Mouse (Mus musculus) hindbrain, embryonic 14.5 days (tissue): Measurements from ENCODE around the gene Pigm. TPM values are rescaled to one million over a fixed set of nuclear protein-coding genes. Genes with fewer than 3 reads are reported as not detected.

Experiments
- ATAC-seq: fragments of 200-750 bp; cut with Nextera tagmentation; 2 replicates; pipeline ENCODE4 v1.8.0; 2017; ENCODE audit warnings: moderate number of reproducible peaks, mild to moderate bottlenecking, moderate TSS enrichment, moderate library complexity; ENCODE audit not compliant: low FRiP score
- DNase-seq: peaks from one replicate; pipeline ENCODE4 v3.0.0-alpha.2; 2015; ENCODE audit warnings: low spot score
- H3K27ac ChIP-seq: fragments of 300-500 bp; sonication (generic); 2 replicates; pipeline ENCODE4 v1.5.1; 2014; ENCODE audit warnings: mild to moderate bottlenecking, moderate library complexity
- H3K27me3 ChIP-seq: fragments of 300-500 bp; sonication (generic); 2 replicates; pipeline ENCODE4 v1.6.1; 2014; ENCODE audit warnings: mild to moderate bottlenecking, low read length, mixed read lengths; ENCODE audit not compliant: control insufficient read depth, insufficient read depth
- H3K36me3 ChIP-seq: fragments of 300-500 bp; sonication (generic); replicated peaks from 2 replicates; pipeline ENCODE4 v1.6.1; 2014; ENCODE audit not compliant: control insufficient read depth, insufficient read depth
- H3K4me1 ChIP-seq: fragments of 300-500 bp; sonication (generic); replicated peaks from 2 replicates; pipeline ENCODE4 v1.6.1; 2014; ENCODE audit warnings: antibody characterized with exemption, low read length, mixed read lengths; ENCODE audit not compliant: control insufficient read depth, insufficient read depth
- H3K4me2 ChIP-seq: fragments of 300-500 bp; sonication (generic); replicated peaks from 2 replicates; pipeline ENCODE4 v1.6.1; 2014; ENCODE audit warnings: mild to moderate bottlenecking, moderate library complexity
- H3K4me3 ChIP-seq: fragments of 300-500 bp; sonication (generic); replicated peaks from 2 replicates; pipeline ENCODE4 v1.5.1; 2014; ENCODE audit warnings: mild to moderate bottlenecking, low read length
- H3K9ac ChIP-seq: fragments of 300-500 bp; sonication (generic); 2 replicates; pipeline ENCODE4 v1.6.1; 2014
- H3K9me3 ChIP-seq: fragments of 300-500 bp; sonication (generic); 2 replicates; pipeline ENCODE4 v1.6.1; 2016; ENCODE audit warnings: low read length; ENCODE audit not compliant: control insufficient read depth
- WGBS: fragments of 180-500 bp; shearing (Covaris S2); extraction: QIAGEN DNeasy Blood & Tissue Kit; methylation state at CpG from one replicate; pipeline ENCODE4 v1.1.7; 2014; 5-methylcytosine and 5-hydroxymethylcytosine counted together
- polyA plus RNA-seq: library from polyadenylated mRNA; unstranded; fragments of >200 nt; fragmentation: Nextera tagmentation; extraction: Ambion mirVana; gene quantifications from 2 replicates; pipeline ENCODE4 v1.2.1, GENCODE M21; 2014

Pigm gene
- polyA plus RNA-seq, 1 experiment from 2014 or later, result 5.6 TPM

- H3K4me2 ChIP-seq, result no peak overlapping the region
- no peaks in the 10 kb centered on the region for H3K9me3 ChIP-seq
- no peaks in the 10 kb centered on the region for H3K36me3 ChIP-seq
- WGBS, result 62% methylated on average over 9 of the region's 9 CpGs
- H3K9ac ChIP-seq, result no peak overlapping the region
- H3K27me3 ChIP-seq, result no peaks in the 10 kb centered on the region
- no peak overlapping the region for H3K27ac ChIP-seq
- no peak for DNase-seq
- H3K4me3 ChIP-seq, result no peak overlapping the region
- no peak for ATAC-seq
- peaks cover under 1% of the 10 kb centered on the region for H3K4me1 ChIP-seq
Observed at GRCm38 (mm10) chr1:172396996-172397752, 20.8 kb downstream of the Pigm start.

DNA sequence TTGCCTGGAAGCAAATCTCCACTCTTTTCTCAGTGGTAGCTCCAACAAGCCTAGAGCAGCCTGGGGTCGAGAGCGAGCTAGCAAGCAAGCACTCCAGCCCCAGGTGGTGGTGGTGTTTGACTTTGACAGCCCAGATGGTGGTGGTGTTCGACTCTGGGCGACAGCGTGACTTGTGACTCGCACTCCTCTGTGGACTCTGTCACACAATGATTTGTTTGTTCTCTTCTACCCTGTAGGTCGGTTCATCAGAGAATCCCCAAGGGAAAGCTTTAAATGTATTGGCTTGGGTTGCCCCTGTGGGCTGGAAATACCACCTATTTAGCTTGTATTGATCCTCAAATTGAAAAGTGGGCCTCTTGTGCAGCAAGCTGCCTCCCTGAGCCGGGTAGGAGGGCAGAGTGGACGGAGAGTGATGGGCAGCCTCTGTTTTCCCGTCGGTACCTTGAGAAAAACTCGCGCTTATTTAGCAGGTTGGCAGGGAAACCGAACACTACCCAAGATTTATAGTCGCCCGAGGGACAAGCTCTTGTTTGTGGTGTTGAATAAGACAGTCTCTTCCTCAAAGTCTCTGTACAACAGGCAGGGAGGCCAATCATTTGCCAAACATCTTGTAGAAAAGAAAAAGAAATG lies 29.8 kb downstream of the Pigm start:
- no peak for DNase-seq
- WGBS, result 34% methylated on average over 16 of the region's 16 CpGs

GRCm38 (mm10) chr1:172408996-172409395 lies 32.6 kb downstream of the Pigm start:
- no peaks in the 10 kb centered on the region for H3K36me3 ChIP-seq
- H3K9me3 ChIP-seq, result no peaks in the 10 kb centered on the region
- DNase-seq (peak; percentile 85), ATAC-seq (no peak)
- H3K4me2 ChIP-seq, result no peak overlapping the region; the same call in 1 of the 2 replicates
- no peaks in the 10 kb centered on the region for H3K27me3 ChIP-seq
- 9% methylated on average over 6 of the region's 6 CpGs for WGBS
- no peak overlapping the region for H3K4me3 ChIP-seq
- no peaks in the 10 kb centered on the region for H3K4me1 ChIP-seq
- H3K9ac ChIP-seq, result no peak overlapping the region
- H3K27ac ChIP-seq, result no peak overlapping the region

More for the DNA sequence above, 29.8 kb downstream of the Pigm start:
- no peak overlapping the region for H3K27ac ChIP-seq
- H3K9ac ChIP-seq, result no peak overlapping the region
- no peak overlapping the region for H3K4me3 ChIP-seq
- no peaks in the 10 kb centered on the region for H3K27me3 ChIP-seq
- H3K9me3 ChIP-seq, result no peaks in the 10 kb centered on the region
- H3K36me3 ChIP-seq, result no peaks in the 10 kb centered on the region
- peak; percentile 38; the same call in 1 of the 2 replicates for ATAC-seq
- no peaks in the 10 kb centered on the region for H3K4me1 ChIP-seq
- H3K4me2 ChIP-seq, result no peak overlapping the region

- H3K36me3 ChIP-seq, result no peaks in the 10 kb centered on the region
- no peaks in the 10 kb centered on the region for H3K4me1 ChIP-seq
- H3K9me3 ChIP-seq, result no peaks in the 10 kb centered on the region
- H3K4me3 ChIP-seq, result no peak overlapping the region
- H3K27ac ChIP-seq, result no peak overlapping the region
- no peaks in the 10 kb centered on the region for H3K27me3 ChIP-seq
- DNase-seq, result no peak
- no peak overlapping the region for H3K9ac ChIP-seq
- 7% methylated on average over 5 of the region's 5 CpGs for WGBS
- no peak overlapping the region; the same call in 1 of the 2 replicates for H3K4me2 ChIP-seq
- no peak for ATAC-seq
Observed at GRCm38 (mm10) chr1:172409431-172409830, 33.1 kb downstream of the Pigm start.

DNA sequence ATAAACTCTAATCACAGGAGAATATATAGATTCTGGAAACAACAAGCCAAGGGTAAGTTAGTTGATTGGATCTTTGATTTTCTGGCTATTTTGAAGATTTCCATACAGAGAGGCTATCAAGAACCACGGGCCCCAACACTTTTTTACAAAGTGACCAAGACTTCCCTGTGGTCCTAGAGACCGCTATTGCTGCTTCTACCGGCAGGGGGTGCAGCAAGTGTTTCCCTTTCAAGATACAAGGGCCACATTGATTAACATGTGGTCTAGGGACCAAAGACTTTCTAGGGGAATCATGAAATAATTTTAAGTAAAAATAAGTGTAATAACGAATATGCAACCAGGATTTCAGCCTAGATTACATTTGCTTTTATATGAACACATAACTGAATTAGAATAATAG lies 34.5 kb downstream of the Pigm start:
- Histone ChIP-seq H3K27ac (no peak overlapping the region), H3K36me3 (no peaks in the 10 kb centered on the region), H3K9ac (no peak overlapping the region), H3K9me3 (no peaks in the 10 kb centered on the region), H3K4me2 (no peak overlapping the region), H3K4me1 (no peaks in the 10 kb centered on the region), H3K27me3 (no peaks in the 10 kb centered on the region), H3K4me3 (no peak overlapping the region)
- 5% methylated on average over 4 of the region's 4 CpGs for WGBS
- ATAC-seq, result no peak
- DNase-seq, result peak; percentile 66

DNA sequence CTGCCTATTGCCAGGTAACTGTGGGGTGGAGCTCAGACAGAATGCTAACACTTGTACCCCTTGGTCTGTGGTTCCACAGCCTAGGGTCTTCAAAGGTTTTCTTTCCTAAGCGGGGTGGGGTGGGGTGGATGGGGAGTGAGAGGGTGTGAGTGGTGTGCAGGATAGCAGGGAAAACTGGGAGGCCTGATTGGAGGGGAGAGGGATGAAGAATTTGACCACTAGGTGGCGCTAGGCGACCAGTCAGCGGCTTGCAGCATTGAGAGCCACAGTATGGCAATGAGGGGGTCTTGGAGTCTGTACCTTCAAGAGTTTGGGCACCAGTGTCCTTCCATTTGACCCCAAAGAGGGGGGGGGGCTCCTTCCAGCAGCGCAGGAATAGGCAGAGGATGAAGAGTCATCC lies 35.9 kb downstream of the Pigm start:
- no peak overlapping the region for H3K27ac ChIP-seq
- DNase-seq (peak; percentile 85), ATAC-seq (peak; percentile 88)
- H3K27me3 ChIP-seq, result no peaks in the 10 kb centered on the region
- H3K36me3 ChIP-seq, result no peaks in the 10 kb centered on the region
- no peaks in the 10 kb centered on the region for H3K4me1 ChIP-seq
- no peak overlapping the region for H3K9ac ChIP-seq
- no peak overlapping the region for H3K4me2 ChIP-seq
- no peaks in the 10 kb centered on the region for H3K9me3 ChIP-seq
- 1% methylated on average over 5 of the region's 5 CpGs for WGBS
- no peak overlapping the region for H3K4me3 ChIP-seq

- ATAC-seq (no peak), DNase-seq (no peak)
- no peak overlapping the region for H3K9ac ChIP-seq
- 83% methylated on average over 4 of the region's 4 CpGs for WGBS
- no peaks in the 10 kb centered on the region for H3K9me3 ChIP-seq
- no peak overlapping the region for H3K27ac ChIP-seq
- H3K4me1 ChIP-seq, result no peaks in the 10 kb centered on the region
- no peak overlapping the region for H3K4me2 ChIP-seq
- no peaks in the 10 kb centered on the region for H3K27me3 ChIP-seq
- H3K4me3 ChIP-seq, result no peak overlapping the region
- H3K36me3 ChIP-seq, result no peaks in the 10 kb centered on the region
Observed at GRCm38 (mm10) chr1:172413491-172414230, 37.3 kb downstream of the Pigm start.

GRCm38 (mm10) chr1:172414231-172414585 lies 37.9 kb downstream of the Pigm start:
- no peaks in the 10 kb centered on the region for H3K36me3 ChIP-seq
- H3K4me1 ChIP-seq, result no peaks in the 10 kb centered on the region
- no peak overlapping the region for H3K4me2 ChIP-seq
- DNase-seq (no peak), ATAC-seq (no peak)
- no peaks in the 10 kb centered on the region for H3K27me3 ChIP-seq
- no peak overlapping the region for H3K9ac ChIP-seq
- no peak overlapping the region for H3K4me3 ChIP-seq
- WGBS, result 88% methylated on average over 6 of the region's 6 CpGs
- no peak overlapping the region for H3K27ac ChIP-seq
- H3K9me3 ChIP-seq, result no peaks in the 10 kb centered on the region

DNA sequence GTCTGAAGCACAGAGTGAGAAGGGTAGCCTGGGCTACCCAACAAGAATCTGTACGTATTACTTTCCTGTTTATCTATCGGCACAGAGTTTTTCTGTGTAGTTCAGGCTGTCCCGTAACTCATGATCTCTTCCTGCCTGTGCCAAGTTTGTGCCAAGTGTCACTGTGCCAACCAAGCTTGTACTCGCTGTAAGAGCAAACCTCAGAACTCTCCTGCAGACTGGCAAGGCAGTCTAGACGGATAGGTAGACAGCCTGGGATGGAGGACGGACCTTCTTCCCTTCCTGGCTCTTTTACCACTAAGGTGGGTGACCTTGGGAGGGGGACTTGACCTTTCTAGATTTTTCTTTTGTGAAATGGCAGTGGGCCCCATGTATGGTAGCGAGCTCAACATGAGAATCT lies 38.7 kb downstream of the Pigm start:
- no peaks in the 10 kb centered on the region for H3K36me3 ChIP-seq
- no peak overlapping the region for H3K4me2 ChIP-seq
- DNase-seq, result no peak
- no peaks in the 10 kb centered on the region for H3K4me1 ChIP-seq
- no peak overlapping the region for H3K4me3 ChIP-seq
- no peaks in the 10 kb centered on the region for H3K27me3 ChIP-seq
- H3K27ac ChIP-seq, result no peak overlapping the region
- 85% methylated on average over 7 of the region's 7 CpGs for WGBS
- no peak for ATAC-seq
- H3K9ac ChIP-seq, result no peak overlapping the region
- H3K9me3 ChIP-seq, result no peaks in the 10 kb centered on the region
